Mouse (Mus musculus): Measurements from ENCODE around the gene Zfp553. TPM values are rescaled to one million over a fixed set of nuclear protein-coding genes. Genes with fewer than 3 reads are reported as not detected.

The Zfp553 gene
- polyA plus RNA-seq (2012; rRNA removed): 5.7 and 7.9 TPM in 2 replicates

- WGBS: under 1% methylated on average over 64 of the region's 64 CpGs
These were observed at the start of gene Zfp553, which contains the start of gene Sept1 for GRCm38 (mm10) chr7:127232622-127233367. Zfp553 (plus strand) TSS chr7:127233061. Sept1 (minus strand) TSS chr7:127233130.

GRCm38 (mm10) chr7:127183345-127183744 lies 49.5 kb upstream of the Zfp553 start:
- no peak for DNase-seq (ENCODE audit: low read depth, low spot score)
- WGBS: 56% methylated on average over 8 of the region's 8 CpGs

More at GRCm38 (mm10) chr7:127232622-127233367, at the start of gene Zfp553, which contains the start of gene Sept1:
- DNase-seq (ENCODE audit: low read depth, low spot score): no peak

GRCm38 (mm10) chr7:127183828-127184227 lies 49.0 kb upstream of the Zfp553 start:
- WGBS: 47% methylated on average over 6 of the region's 6 CpGs
- DNase-seq (ENCODE audit: low read depth, low spot score): no peak

DNA sequence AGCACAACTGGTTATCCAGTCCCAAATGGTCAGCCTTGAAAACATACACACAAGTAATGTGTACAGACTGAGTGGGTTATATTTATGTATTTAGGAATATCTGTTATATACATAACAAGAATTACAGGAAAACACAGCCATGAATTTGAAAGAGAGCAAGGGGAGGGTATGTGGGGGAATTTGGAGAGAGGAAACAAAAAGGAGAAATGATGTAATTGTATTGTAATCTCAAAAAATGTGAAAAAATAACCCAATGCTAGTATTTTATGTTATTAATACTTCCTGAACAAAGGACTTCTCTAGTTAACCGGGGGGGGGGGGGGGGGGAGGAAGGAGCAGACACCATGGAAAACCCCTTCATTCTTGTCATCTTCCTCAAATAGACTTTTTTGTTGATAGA lies 48.1 kb upstream of the Zfp553 start:
- 40% methylated on average over 1 of the region's 1 CpGs for WGBS

GRCm38 (mm10) chr7:127185601-127186000 lies 47.3 kb upstream of the Zfp553 start:
- DNase-seq (ENCODE audit: low read depth, low spot score): no peak

More for the DNA sequence above, 48.1 kb upstream of the Zfp553 start:
- DNase-seq (ENCODE audit: low read depth, low spot score): no peak

GRCm38 (mm10) chr7:127187351-127187750 lies 45.5 kb upstream of the Zfp553 start:
- 73% methylated on average over 10 of the region's 10 CpGs for WGBS
- DNase-seq (ENCODE audit: low read depth, low spot score): no peak

More at GRCm38 (mm10) chr7:127185601-127186000, 47.3 kb upstream of the Zfp553 start:
- WGBS: 67% methylated on average over 3 of the region's 3 CpGs

- WGBS: 77% methylated on average over 17 of the region's 17 CpGs
- DNase-seq (ENCODE audit: low read depth, low spot score): no peak
These were observed 44.3 kb upstream of the Zfp553 start for GRCm38 (mm10) chr7:127188305-127189276.

DNA sequence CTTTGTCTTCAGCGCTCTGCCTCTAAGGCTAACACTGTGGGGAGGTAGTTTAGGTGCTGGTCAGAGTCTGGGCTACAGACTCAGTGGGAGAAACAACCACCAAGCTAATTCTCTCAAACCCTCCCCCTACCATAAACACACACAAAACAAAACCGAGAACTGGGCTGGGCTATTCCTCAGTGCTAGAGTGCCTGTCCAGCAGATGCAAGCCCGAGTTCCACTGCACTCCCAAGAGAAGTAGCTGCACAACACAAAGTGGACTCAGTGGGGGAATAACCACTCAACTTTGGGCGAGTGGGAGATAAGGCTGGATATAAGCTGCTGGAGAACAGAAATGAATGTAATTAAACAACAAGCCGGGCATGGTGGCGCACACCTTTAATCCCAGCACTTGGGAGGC lies 42.2 kb upstream of the Zfp553 start:
- DNase-seq (ENCODE audit: low read depth, low spot score): no peak
- WGBS: 76% methylated on average over 6 of the region's 6 CpGs

DNA sequence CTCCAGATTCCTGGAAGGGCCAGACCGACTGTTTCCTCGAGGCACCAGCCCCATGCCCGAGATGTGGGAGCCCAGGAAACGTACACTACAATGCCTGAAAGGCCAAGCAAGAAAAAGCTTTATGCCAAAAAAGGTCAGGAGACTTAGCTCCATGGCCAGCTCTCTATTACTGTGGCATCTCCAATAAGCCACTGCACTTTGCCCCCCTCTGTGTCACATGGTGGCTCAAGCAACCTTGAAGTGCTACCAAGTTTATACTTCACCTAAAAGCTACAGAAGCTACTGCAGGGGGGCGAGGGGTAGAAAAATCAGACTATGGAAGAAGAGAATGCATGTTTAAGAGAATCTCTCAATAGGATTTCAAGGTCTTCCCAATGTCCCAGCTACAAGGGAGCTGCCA lies 39.9 kb upstream of the Zfp553 start:
- WGBS: 91% methylated on average over 5 of the region's 5 CpGs
- no peak for DNase-seq (ENCODE audit: low read depth, low spot score)

DNA sequence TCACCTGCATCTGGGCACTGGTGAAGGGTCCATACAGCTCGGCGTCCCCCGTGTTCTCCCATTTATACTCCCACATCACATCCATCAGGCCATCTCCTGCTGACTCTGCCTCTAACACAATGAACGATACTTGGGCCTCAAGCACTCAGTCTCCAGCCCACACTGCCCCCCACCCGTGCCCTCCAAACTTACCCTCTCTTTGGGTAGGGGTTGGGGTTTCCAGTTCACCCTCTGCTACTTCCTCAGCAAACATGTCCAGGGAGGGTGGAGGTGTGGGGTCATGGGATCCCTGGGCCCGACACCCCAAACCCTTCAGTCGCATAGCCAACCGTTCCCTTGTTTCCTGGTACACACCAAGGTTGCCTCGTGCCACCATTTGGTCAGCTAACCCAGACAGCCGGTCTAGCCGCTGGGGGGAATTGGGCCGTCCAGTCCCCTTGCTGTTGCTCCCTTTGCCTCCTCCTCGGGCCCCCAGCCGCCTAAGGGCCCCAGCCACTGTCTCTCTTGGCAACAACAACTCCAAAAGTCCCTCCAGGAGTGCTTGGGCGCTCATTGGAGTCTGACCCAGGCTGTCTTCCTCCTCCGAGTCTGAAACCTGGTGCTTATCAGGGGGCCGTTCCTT lies 38.7 kb upstream of the Zfp553 start:
- WGBS: 90% methylated on average over 17 of the region's 17 CpGs
- DNase-seq (ENCODE audit: low read depth, low spot score): no peak

GRCm38 (mm10) chr7:127194633-127195029 lies 38.2 kb upstream of the Zfp553 start:
- 50% methylated on average over 7 of the region's 7 CpGs for WGBS
- DNase-seq (ENCODE audit: low read depth, low spot score): no peak

GRCm38 (mm10) chr7:127195544-127196295 lies 37.1 kb upstream of the Zfp553 start, which contains the start of gene Cd2bp2:
Cd2bp2 (minus strand) TSS chr7:127196050.
- DNase-seq (ENCODE audit: low read depth, low spot score): peak; percentile 94
- WGBS: under 1% methylated on average over 51 of the region's 51 CpGs

DNA sequence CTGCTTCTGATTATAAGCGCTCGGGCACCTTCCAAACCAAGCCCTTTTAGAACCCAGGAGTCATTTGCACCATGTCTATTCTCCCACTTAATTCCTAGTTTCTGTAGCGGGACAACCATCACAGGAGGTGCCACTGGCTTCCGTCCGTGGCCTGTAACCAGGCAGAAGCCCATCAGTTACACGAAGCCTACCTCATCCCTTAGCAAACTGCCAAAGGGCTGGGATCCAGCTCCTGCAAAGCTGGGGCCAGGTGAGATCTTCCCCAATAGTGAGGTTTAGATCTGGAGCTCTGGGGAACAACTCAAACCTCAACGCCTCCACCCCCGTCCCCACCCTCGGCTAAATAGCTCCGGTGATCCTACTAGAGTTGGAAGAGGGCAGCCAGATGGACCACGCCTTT lies 36.4 kb upstream of the Zfp553 start:
- DNase-seq (ENCODE audit: low read depth, low spot score): no peak
- WGBS: 25% methylated on average over 11 of the region's 11 CpGs

DNA sequence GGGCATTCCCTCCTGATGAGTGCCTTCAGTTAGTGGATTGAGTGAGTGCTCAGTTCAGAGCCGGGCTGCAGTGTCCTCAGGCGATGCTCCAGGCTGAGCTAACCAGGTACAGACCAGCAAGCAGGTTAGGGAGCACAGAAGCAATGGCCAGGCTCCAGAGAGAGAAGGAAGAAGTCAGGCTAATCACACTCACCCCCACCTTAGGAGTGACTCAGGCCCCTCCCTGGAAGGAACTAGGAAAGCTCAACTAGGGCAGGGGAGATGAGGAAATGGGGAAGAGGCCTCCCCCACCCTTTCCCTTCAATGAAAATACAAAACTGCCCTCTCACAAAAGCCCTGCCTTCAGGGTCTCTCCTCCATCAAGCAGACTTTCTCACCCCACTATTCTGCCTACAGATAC lies 26.3 kb upstream of the Zfp553 start:
- no peak for DNase-seq (ENCODE audit: low read depth, low spot score)
- WGBS: 17% methylated on average over 2 of the region's 2 CpGs

GRCm38 (mm10) chr7:127207374-127208294 lies 25.2 kb upstream of the Zfp553 start:
- DNase-seq (ENCODE audit: low read depth, low spot score): no peak
- WGBS: under 1% methylated on average over 53 of the region's 53 CpGs

DNA sequence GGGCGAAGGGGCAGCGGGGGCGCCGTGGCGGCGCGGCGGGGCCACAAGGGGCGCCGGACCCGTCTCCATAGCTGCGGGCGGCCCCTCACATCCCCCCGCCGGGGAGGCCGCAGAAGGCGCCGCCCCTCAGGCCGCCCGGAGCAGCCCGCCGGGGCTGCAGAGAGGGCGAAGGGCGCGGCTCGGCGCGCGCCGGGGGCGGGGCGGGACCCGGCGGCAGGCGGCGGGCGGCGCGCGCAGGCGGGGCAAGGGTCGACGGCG lies 24.6 kb upstream of the Zfp553 start, which contains the start of gene Tbc1d10b:
Tbc1d10b (minus strand) TSS at position 174 of the 258 bp plus-strand sequence.
- no peak for DNase-seq (ENCODE audit: low read depth, low spot score)
- under 1% methylated on average over 44 of the region's 44 CpGs for WGBS

DNA sequence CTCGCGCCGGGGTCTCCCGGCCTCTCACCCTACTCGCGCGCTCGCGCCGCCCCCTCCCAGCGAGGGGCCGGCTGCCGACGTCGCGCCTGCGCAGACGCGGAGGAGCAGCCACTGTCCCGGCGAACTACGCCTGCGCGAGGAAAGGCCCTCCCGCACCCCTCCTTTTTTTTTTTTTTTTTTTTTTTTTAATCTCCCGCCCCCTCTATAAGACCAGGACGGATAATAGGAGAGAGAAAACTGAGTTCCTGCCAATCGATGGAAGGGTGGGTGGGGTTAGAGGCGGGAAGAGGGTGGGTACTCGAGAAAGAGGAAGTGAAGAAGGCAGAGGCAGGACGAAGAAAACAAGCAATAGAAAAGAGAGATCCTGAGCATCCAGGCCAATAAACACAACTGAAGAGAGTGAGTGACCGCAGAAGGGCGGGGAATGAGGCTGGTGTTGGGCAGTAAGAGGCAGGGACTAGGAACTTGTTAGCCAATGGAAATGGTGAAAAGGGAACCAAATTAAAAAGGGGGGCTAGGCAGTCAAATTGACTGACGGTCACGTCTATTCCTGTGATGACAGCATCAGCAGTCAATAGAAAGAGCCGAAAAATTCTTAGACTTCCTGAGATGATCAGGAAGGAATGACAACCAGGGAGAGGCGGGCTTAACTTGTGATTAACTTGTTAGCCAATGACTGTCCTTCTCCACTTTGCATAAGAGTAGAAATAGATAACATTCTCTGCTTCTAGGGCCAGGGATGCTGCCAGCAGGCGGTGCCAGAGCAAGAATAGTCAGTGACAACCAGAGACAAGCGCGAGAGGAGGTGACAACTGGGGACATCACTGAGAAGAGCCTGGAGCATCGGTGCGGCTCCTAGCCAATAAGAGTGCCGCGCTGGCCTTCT lies 24.1 kb upstream of the Zfp553 start, which contains the start of gene Mylpf:
Mylpf (plus strand) TSS at position 338 of the 886 bp plus-strand sequence.
- peak; percentile 97 for DNase-seq (ENCODE audit: low read depth, low spot score)
- under 1% methylated on average over 44 of the region's 44 CpGs for WGBS

Measured in large intestine, adult 2 months (tissue).